Mouse (Mus musculus) heart, embryonic 12.5 days (tissue): ENCODE results near the gene Dpp6. TPM values are rescaled to one million over a fixed set of nuclear protein-coding genes. Genes with fewer than 3 reads are reported as not detected.

ENCODE experiments used
- ATAC-seq: fragments of 200-750 bp; cut with Nextera tagmentation; 2 replicates; pipeline ENCODE4 v1.8.0; 2017; ENCODE audit warnings: moderate TSS enrichment, moderate library complexity; ENCODE audit not compliant: insufficient number of reproducible peaks, low FRiP score
- H3K27ac ChIP-seq: fragments of 300-500 bp; sonication (generic); 2 replicates; pipeline ENCODE4 v1.5.1; 2016; ENCODE audit warnings: mild to moderate bottlenecking, moderate library complexity; ENCODE audit not compliant: poor library complexity, severe bottlenecking
- H3K27me3 ChIP-seq: fragments of 300-500 bp; sonication (generic); replicated peaks from 2 replicates; pipeline ENCODE4 v1.6.1; 2016; ENCODE audit warnings: mild to moderate bottlenecking, moderate library complexity
- H3K36me3 ChIP-seq: fragments of 300-500 bp; sonication (generic); 2 replicates; pipeline ENCODE4 v1.6.1; 2016; ENCODE audit warnings: mild to moderate bottlenecking, moderate library complexity
- H3K4me1 ChIP-seq: fragments of 300-500 bp; sonication (generic); replicated peaks from 2 replicates; pipeline ENCODE4 v1.6.1; 2016; ENCODE audit warnings: mild to moderate bottlenecking
- H3K4me2 ChIP-seq: fragments of 300-500 bp; sonication (generic); 2 replicates; pipeline ENCODE4 v1.6.1; 2016; ENCODE audit warnings: mild to moderate bottlenecking, moderate library complexity
- H3K4me3 ChIP-seq: fragments of 300-500 bp; sonication (generic); 2 replicates; pipeline ENCODE4 v1.5.1; 2016; ENCODE audit warnings: mild to moderate bottlenecking
- H3K9ac ChIP-seq: fragments of 300-500 bp; sonication (generic); 2 replicates; pipeline ENCODE4 v1.6.1; 2016; ENCODE audit warnings: mild to moderate bottlenecking, moderate library complexity
- H3K9me3 ChIP-seq: fragments of 300-500 bp; sonication (generic); replicated peaks from 2 replicates; pipeline ENCODE4 v1.6.1; 2016; ENCODE audit warnings: mild to moderate bottlenecking, moderate library complexity
- WGBS: fragments of 180-500 bp; shearing (Covaris S2); methylation state at CpG from one replicate; pipeline ENCODE4 v1.1.7; 2016; 5-methylcytosine and 5-hydroxymethylcytosine counted together
- polyA plus RNA-seq: library from polyadenylated mRNA; unstranded; fragments of >200 nt; fragmentation: Nextera tagmentation; extraction: Ambion mirVana; gene quantifications from 2 replicates; pipeline ENCODE4 v1.2.1, GENCODE M21; 2016

The Dpp6 gene
- polyA plus RNA-seq, 1 experiment from 2014 or later, result 0.60 TPM

- Histone ChIP-seq H3K4me2 (no peak overlapping the region), H3K36me3 (no peaks in the 10 kb centered on the region), H3K27ac (no peak overlapping the region), H3K9ac (no peak overlapping the region), H3K4me3 (no peak overlapping the region), H3K4me1 (no peaks in the 10 kb centered on the region), H3K9me3 (no peaks in the 10 kb centered on the region), H3K27me3 (no peaks in the 10 kb centered on the region)
- 47% methylated on average over 2 of the region's 2 CpGs for WGBS
- ATAC-seq, result no peak
Observed at GRCm38 (mm10) chr5:27200581-27201341, 383.8 kb downstream of the Dpp6 start.

DNA sequence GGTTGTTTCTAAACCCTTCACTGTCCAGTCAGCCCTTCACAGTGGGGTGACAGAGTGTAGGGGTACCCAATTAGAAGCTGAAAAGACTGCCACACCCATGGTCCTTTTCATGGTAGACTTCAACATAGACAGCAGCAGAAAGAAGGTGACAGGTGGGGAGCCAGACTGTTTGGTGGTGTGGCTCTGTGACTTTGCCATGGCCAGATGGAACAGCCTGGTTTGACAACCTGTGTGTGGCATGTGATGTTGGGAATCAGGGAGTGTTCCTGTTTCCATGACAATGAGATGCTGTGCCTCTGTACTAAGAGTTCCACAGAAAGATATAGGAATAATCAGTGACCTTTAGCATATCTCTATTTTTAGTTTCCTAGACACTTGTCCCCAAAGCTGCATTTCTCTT is 386.1 kb downstream of the Dpp6 start:
- no peak for ATAC-seq
- Histone ChIP-seq H3K9me3 (no peaks in the 10 kb centered on the region), H3K36me3 (no peaks in the 10 kb centered on the region), H3K27ac (no peak overlapping the region), H3K4me1 (no peaks in the 10 kb centered on the region), H3K4me2 (no peak overlapping the region), H3K27me3 (no peaks in the 10 kb centered on the region), H3K9ac (no peak overlapping the region), H3K4me3 (no peak overlapping the region)

GRCm38 (mm10) chr5:27204721-27205120 is 387.7 kb downstream of the Dpp6 start:
- no peak for ATAC-seq
- Histone ChIP-seq H3K4me1 (no peaks in the 10 kb centered on the region), H3K27ac (no peak overlapping the region), H3K4me3 (no peak overlapping the region), H3K36me3 (no peaks in the 10 kb centered on the region), H3K4me2 (no peak overlapping the region), H3K9ac (no peak overlapping the region), H3K9me3 (no peaks in the 10 kb centered on the region), H3K27me3 (no peaks in the 10 kb centered on the region)
- 71% methylated on average over 3 of the region's 3 CpGs for WGBS

DNA sequence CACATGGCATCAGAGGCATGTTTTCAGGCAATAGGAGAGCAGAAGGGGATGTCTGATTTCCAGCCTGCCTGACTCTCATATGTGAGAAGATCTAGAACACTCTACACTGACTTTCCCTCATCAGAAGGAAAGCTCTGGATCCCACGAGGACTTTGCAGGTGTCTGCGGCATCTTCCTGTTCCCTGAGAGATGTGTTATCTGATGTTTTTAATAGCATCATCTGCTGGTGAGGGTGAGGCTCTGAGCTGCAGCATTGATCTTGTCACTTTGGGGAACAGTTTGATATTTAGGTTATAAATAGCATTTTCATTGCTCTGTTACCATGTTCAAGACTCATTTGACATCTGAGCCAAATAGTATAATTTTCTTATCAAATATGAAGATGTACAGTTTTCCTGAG is 388.8 kb downstream of the Dpp6 start:
- 70% methylated on average over 2 of the region's 2 CpGs for WGBS
- Histone ChIP-seq H3K36me3 (no peaks in the 10 kb centered on the region), H3K27ac (no peak overlapping the region), H3K27me3 (no peaks in the 10 kb centered on the region), H3K9ac (no peak overlapping the region), H3K9me3 (no peaks in the 10 kb centered on the region), H3K4me1 (no peaks in the 10 kb centered on the region), H3K4me2 (no peak overlapping the region), H3K4me3 (no peak overlapping the region)
- no peak for ATAC-seq

GRCm38 (mm10) chr5:27206213-27206612 is 389.2 kb downstream of the Dpp6 start:
- Histone ChIP-seq H3K27ac (no peak overlapping the region), H3K4me1 (no peaks in the 10 kb centered on the region), H3K9me3 (no peaks in the 10 kb centered on the region), H3K4me3 (no peak overlapping the region), H3K4me2 (no peak overlapping the region), H3K9ac (no peak overlapping the region), H3K27me3 (no peaks in the 10 kb centered on the region), H3K36me3 (no peaks in the 10 kb centered on the region)
- 79% methylated on average over 7 of the region's 7 CpGs for WGBS
- ATAC-seq, result no peak

DNA sequence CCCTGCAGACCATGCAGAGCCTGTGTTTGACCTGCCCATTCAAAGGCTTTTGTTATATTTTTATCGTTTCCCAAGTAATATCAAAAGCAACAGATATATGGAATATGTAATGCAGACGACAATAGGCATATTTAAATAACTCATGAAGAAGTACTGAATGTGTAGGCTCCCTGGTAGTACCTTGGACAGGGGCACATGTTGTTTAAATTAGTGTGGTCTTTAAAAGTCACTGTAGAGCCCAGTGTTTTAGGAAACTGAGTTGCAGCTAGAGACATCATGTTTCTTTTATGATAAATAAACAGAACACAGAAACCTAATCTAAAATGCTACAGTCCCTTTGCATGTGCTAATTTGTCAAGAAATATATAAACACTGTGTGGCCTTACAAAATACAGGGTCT is 403.1 kb downstream of the Dpp6 start:
- 0 out of 2 replicates have a peak, but pooled peaks cover 2% of the 10 kb centered on the region for H3K9me3 ChIP-seq
- 58% methylated on average over 2 of the region's 2 CpGs for WGBS
- no peaks in the 10 kb centered on the region for H3K27me3 ChIP-seq
- H3K4me2 ChIP-seq, result no peak overlapping the region
- no peak overlapping the region for H3K4me3 ChIP-seq
- no peak for ATAC-seq
- H3K4me1 ChIP-seq, result no peaks in the 10 kb centered on the region
- H3K27ac ChIP-seq, result no peak overlapping the region
- no peak overlapping the region for H3K9ac ChIP-seq
- H3K36me3 ChIP-seq, result no peaks in the 10 kb centered on the region

DNA sequence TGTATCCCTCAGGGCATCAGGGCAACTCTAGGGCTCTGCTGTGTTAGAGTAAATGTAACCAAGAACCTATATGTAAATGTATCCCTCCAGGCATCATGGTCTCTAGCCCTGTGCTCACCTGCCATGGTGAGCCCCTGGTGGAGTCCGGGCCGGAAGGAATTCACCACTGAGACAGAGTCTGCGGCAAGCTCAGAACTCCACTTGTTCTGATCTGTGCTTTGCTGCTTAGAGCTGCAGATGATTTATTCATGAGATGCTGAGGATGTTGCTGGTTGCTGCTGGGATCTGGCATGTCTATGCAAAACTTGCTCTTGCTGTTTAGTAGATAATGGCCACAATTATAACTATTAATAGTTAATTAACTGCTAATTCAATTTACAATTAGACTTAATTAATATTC is 425.1 kb downstream of the Dpp6 start:
- no peak for ATAC-seq
- Histone ChIP-seq H3K36me3 (no peaks in the 10 kb centered on the region), H3K27me3 (no peaks in the 10 kb centered on the region), H3K4me2 (no peak overlapping the region), H3K9me3 (no peaks in the 10 kb centered on the region), H3K4me1 (no peaks in the 10 kb centered on the region), H3K4me3 (no peak overlapping the region), H3K9ac (no peak overlapping the region), H3K27ac (no peak overlapping the region)
- 80% methylated on average over 3 of the region's 3 CpGs for WGBS

DNA sequence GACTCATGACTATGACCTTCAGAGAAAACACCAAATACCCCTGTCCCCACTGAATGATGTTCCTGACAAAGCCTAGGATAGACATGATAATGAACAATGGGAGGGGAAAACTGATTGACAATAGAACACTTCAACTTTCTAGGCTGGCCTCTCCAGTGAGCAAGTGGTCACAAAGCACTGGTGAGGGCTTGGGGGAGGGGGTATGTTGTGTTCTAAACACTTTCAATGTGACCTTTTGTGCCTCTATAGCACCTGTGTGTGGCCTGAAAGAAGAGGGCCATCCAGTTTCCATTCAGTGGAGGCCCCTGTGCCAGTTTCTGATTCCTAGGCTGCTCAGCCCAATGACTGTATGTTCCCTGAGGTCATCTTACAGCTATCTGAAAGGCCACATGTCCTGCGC is 426.2 kb downstream of the Dpp6 start:
- Histone ChIP-seq H3K4me1 (no peaks in the 10 kb centered on the region), H3K4me2 (no peak overlapping the region), H3K27ac (no peak overlapping the region), H3K9ac (no peak overlapping the region), H3K27me3 (no peaks in the 10 kb centered on the region), H3K9me3 (no peaks in the 10 kb centered on the region), H3K36me3 (no peaks in the 10 kb centered on the region), H3K4me3 (no peak overlapping the region)
- no peak for ATAC-seq
- 88% methylated on average over 1 of the region's 1 CpGs for WGBS

DNA sequence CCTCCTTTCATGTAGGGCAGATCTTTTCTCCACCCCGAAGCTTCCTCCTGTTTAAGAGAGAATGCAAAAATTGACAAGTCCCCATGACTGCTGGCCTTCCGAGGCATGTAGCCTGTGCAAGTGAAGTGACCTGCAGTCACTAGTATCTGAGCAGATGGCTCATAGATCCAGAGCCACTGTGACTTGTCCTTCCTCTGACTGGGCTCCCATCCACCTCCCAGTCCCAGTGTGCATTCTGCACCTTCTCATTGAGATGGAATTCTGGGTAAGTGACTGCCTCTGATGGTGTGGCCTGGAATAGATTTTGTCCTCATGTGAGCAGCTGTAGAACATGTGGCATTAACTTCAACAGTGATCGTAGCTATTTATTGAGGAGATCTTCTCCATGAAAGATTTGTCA is 430.8 kb downstream of the Dpp6 start:
- Histone ChIP-seq H3K4me2 (no peak overlapping the region), H3K27me3 (no peaks in the 10 kb centered on the region), H3K36me3 (no peaks in the 10 kb centered on the region), H3K9me3 (no peaks in the 10 kb centered on the region), H3K9ac (no peak overlapping the region), H3K27ac (no peak overlapping the region), H3K4me1 (no peaks in the 10 kb centered on the region), H3K4me3 (no peak overlapping the region)
- ATAC-seq, result no peak
- WGBS, result 78% methylated on average over 3 of the region's 3 CpGs

DNA sequence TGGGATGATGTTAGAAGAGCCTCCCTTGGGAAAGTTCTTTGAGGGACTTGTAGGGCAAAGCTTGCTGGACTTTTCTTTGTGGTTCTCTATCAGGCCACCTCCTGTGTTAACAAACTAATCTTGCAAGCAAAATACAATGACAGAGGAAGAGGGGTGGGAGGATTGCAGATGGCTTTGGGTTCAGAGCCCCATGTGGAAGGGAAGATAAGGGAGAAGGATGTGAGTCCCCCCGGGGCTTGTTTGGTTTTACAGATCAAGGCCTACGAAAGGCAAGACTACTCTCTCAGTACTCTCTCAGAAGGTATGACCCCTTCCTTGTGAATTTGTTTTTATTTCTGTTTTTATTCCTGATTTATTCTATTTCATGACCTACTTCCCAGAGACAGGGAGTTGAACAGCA is 431.7 kb downstream of the Dpp6 start:
- no peak overlapping the region for H3K27ac ChIP-seq
- H3K27me3 ChIP-seq, result no peaks in the 10 kb centered on the region
- H3K9me3 ChIP-seq, result no peaks in the 10 kb centered on the region
- H3K9ac ChIP-seq, result no peak overlapping the region
- no peak overlapping the region for H3K4me3 ChIP-seq
- H3K4me1 ChIP-seq, result no peaks in the 10 kb centered on the region
- WGBS, result 30% methylated on average over 2 of the region's 2 CpGs
- H3K4me2 ChIP-seq, result no peak overlapping the region
- H3K36me3 ChIP-seq, result no peaks in the 10 kb centered on the region
- ATAC-seq, result no peak

DNA sequence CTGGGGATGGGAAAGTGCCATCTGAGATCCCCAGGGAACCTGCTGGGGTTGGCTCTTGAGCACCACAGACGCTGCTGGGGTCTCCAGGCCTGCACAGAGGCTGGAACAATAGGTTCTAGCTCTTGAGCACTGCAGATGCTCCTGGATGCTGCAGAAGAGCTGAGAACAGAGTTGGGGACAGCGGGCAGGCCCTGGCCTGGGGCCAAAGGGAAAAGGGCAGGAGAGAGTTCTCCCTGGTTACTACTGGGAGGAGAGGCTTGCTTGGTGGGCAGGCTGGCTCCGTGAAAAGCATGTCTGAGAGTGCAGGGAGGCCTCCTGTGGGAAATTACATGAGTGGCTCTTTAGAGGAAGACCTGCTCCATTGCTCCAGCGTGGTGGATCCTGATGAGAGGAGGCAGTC is 432.9 kb downstream of the Dpp6 start:
- Histone ChIP-seq H3K36me3 (no peaks in the 10 kb centered on the region), H3K4me3 (no peak overlapping the region), H3K27me3 (no peaks in the 10 kb centered on the region), H3K9ac (no peak overlapping the region), H3K27ac (no peak overlapping the region), H3K4me1 (no peaks in the 10 kb centered on the region), H3K9me3 (peaks cover 7% of the 10 kb centered on the region), H3K4me2 (no peak overlapping the region)
- no peak for ATAC-seq
- 54% methylated on average over 4 of the region's 4 CpGs for WGBS

DNA sequence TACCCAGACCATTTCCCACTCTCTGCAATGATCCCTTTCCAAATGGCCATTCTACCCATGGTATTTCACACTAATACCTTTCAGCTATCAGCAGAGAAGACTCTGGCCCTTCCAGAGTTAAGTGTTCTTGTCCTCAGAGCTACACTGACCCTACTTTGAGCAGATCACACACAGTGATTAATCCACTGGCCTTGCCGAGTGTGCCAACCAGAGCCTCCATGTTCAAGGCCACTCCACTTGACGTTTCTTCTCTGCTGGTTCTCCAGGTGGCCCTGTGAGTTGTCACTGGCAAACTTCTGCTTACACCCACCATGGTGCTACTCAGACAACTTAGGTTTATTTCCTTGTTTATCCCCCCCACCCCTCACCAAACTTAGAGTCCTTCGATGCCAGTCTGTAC is 433.9 kb downstream of the Dpp6 start:
- WGBS, result 77% methylated on average over 3 of the region's 3 CpGs
- H3K9me3 ChIP-seq, result peaks cover 9% of the 10 kb centered on the region
- H3K36me3 ChIP-seq, result no peaks in the 10 kb centered on the region
- no peak overlapping the region for H3K9ac ChIP-seq
- no peaks in the 10 kb centered on the region for H3K4me1 ChIP-seq
- no peak for ATAC-seq
- no peaks in the 10 kb centered on the region for H3K27me3 ChIP-seq
- H3K4me3 ChIP-seq, result no peak overlapping the region
- no peak overlapping the region for H3K27ac ChIP-seq
- no peak overlapping the region for H3K4me2 ChIP-seq
